Mouse (Mus musculus) kidney, embryonic 14.5 days (tissue): ENCODE results near the gene Gatad2b. TPM values are rescaled to one million over a fixed set of nuclear protein-coding genes. Genes with fewer than 3 reads are reported as not detected.

ENCODE experiments used
- ATAC-seq: fragments of 200-750 bp; cut with Nextera tagmentation; 2 replicates; pipeline ENCODE4 v1.8.0; 2017; ENCODE audit warnings: moderate number of reproducible peaks, mild to moderate bottlenecking, moderate TSS enrichment, moderate library complexity; ENCODE audit not compliant: low FRiP score, low TSS enrichment
- H3K27ac ChIP-seq: fragments of 300-500 bp; sonication (generic); 2 replicates; pipeline ENCODE4 v1.5.1; 2014; ENCODE audit warnings: low read depth, mild to moderate bottlenecking, low read length, moderate library complexity, mixed read lengths
- H3K27me3 ChIP-seq: fragments of 300-500 bp; sonication (generic); 2 replicates; pipeline ENCODE4 v1.6.1; 2014; ENCODE audit warnings: mild to moderate bottlenecking, low read length; ENCODE audit not compliant: control insufficient read depth, insufficient read depth
- H3K36me3 ChIP-seq: fragments of 300-500 bp; sonication (generic); 2 replicates; pipeline ENCODE4 v1.6.1; 2014; ENCODE audit warnings: low read length, mixed read lengths; ENCODE audit not compliant: control insufficient read depth, insufficient read depth
- H3K4me1 ChIP-seq: fragments of 300-500 bp; sonication (generic); 2 replicates; pipeline ENCODE4 v1.6.1; 2014; ENCODE audit warnings: low read length, mixed read lengths; ENCODE audit not compliant: control insufficient read depth, insufficient read depth
- H3K4me2 ChIP-seq: fragments of 300-500 bp; sonication (generic); replicated peaks from 2 replicates; pipeline ENCODE4 v1.6.1; 2014; ENCODE audit warnings: low read depth, mild to moderate bottlenecking, low read length
- H3K4me3 ChIP-seq: fragments of 300-500 bp; sonication (generic); 2 replicates; pipeline ENCODE4 v1.5.1; 2014; ENCODE audit warnings: mild to moderate bottlenecking, low read length
- H3K9ac ChIP-seq: fragments of 300-500 bp; sonication (generic); 2 replicates; pipeline ENCODE4 v1.6.1; 2014; ENCODE audit warnings: low read depth, mild to moderate bottlenecking, low read length, moderate library complexity
- H3K9me3 ChIP-seq: fragments of 300-500 bp; sonication (generic); 2 replicates; pipeline ENCODE4 v1.6.1; 2016; ENCODE audit warnings: low read length; ENCODE audit not compliant: control insufficient read depth
- WGBS: fragments of 180-500 bp; shearing (Covaris S2); extraction: QIAGEN DNeasy Blood & Tissue Kit; methylation state at CpG from one replicate; pipeline ENCODE4 v1.1.7; 2014; 5-methylcytosine and 5-hydroxymethylcytosine counted together
- polyA plus RNA-seq: library from polyadenylated mRNA; unstranded; fragments of >200 nt; fragmentation: Nextera tagmentation; extraction: Ambion mirVana; gene quantifications from 2 replicates; pipeline ENCODE4 v1.2.1, GENCODE M21; 2014

The Gatad2b gene
- polyA plus RNA-seq, 1 experiment from 2014 or later: 24.5 TPM

DNA sequence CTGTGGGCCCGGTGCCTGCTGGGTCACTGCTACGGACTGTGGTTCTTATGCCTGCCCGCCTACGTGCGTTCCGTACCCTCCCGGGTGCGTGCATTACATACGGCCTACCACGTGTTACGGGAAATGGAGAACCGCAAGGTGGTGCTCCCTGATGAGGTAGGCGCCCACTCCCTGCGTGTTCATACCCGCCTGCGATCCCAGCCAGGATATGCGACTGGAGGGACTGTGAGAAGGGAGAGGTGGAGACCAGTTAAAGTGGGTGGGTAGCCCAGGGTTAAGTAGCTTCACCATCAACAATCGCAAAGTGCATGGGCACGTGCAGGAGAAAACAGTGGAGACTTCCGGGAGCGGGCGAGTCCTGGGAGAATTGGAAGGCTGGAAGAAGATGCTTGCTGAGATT is 19.1 kb upstream of the Gatad2b start:
- no peaks in the 10 kb centered on the region for H3K4me1 ChIP-seq
- no peaks in the 10 kb centered on the region for H3K27me3 ChIP-seq
- H3K27ac ChIP-seq: no peak overlapping the region
- WGBS: 94% methylated on average over 22 of the region's 22 CpGs
- no peak for ATAC-seq
- H3K36me3 ChIP-seq: peaks cover 31% of the 10 kb centered on the region
- H3K9ac ChIP-seq: no peak overlapping the region
- H3K4me2 ChIP-seq: no peak overlapping the region
- no peaks in the 10 kb centered on the region for H3K9me3 ChIP-seq
- no peak overlapping the region for H3K4me3 ChIP-seq

GRCm38 (mm10) chr3:90275286-90275685 is 17.7 kb upstream of the Gatad2b start:
- no peaks in the 10 kb centered on the region for H3K4me1 ChIP-seq
- WGBS: 89% methylated on average over 11 of the region's 11 CpGs
- no peaks in the 10 kb centered on the region for H3K27me3 ChIP-seq
- peaks cover 46% of the 10 kb centered on the region for H3K36me3 ChIP-seq
- no peak overlapping the region for H3K9ac ChIP-seq
- H3K27ac ChIP-seq: no peak overlapping the region
- no peak for ATAC-seq
- no peak overlapping the region for H3K4me3 ChIP-seq
- H3K4me2 ChIP-seq: no peak overlapping the region
- H3K9me3 ChIP-seq: no peaks in the 10 kb centered on the region

DNA sequence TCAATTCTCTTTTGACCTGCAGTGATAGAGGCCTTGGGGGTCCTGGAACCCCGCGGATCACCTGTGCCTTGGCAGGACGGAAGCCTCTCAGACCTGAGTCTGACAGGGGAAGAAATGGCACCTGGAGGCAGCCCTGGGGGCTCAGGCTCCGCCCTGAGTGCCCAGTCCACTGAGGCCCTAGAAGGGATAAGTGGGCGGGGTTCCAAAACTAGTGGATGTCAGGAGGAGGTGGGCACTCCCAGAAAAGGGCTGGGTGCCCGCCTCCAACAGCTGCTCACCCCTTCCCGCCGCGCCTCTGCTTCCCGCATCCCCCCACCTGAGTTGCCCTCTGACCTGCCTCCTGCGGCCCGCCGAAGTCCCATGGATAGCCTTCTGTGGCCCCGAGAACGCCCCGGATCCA is 16.1 kb upstream of the Gatad2b start:
- no peak for ATAC-seq
- H3K36me3 ChIP-seq: peaks cover 46% of the 10 kb centered on the region

DNA sequence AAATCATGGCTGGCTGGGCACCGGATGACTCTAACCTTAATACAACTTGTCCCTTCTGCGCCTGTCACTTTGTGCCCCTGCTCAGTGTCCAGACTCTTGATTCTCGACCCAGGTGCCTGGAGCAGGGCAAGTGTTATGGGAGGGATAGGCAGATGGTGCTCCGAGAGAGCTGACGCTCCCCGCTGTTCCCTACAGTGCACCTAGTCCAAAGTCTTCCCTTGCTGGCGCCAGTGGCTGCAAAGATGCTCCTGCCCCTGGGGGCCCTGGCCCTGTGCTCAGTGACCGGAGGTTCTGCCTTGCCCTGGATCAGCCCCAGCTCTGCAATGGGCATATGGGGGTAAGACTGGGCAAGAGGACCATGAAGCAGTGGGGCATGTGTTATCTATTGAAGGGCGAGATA is 15.2 kb upstream of the Gatad2b start:
- 92% methylated on average over 9 of the region's 9 CpGs for WGBS
- H3K9ac ChIP-seq: no peak overlapping the region
- no peaks in the 10 kb centered on the region for H3K4me1 ChIP-seq
- H3K9me3 ChIP-seq: no peaks in the 10 kb centered on the region
- H3K27ac ChIP-seq: no peak overlapping the region
- H3K36me3 ChIP-seq: peaks cover 44% of the 10 kb centered on the region
- no peak overlapping the region for H3K4me3 ChIP-seq
- H3K27me3 ChIP-seq: no peaks in the 10 kb centered on the region
- no peak for ATAC-seq
- H3K4me2 ChIP-seq: no peak overlapping the region

More for the DNA sequence above, 16.1 kb upstream of the Gatad2b start:
- Histone ChIP-seq H3K27me3 (no peaks in the 10 kb centered on the region), H3K27ac (no peak overlapping the region), H3K4me3 (no peak overlapping the region), H3K4me1 (no peaks in the 10 kb centered on the region), H3K4me2 (no peak overlapping the region), H3K9me3 (no peaks in the 10 kb centered on the region), H3K9ac (no peak overlapping the region)
- 54% methylated on average over 16 of the region's 16 CpGs for WGBS

DNA sequence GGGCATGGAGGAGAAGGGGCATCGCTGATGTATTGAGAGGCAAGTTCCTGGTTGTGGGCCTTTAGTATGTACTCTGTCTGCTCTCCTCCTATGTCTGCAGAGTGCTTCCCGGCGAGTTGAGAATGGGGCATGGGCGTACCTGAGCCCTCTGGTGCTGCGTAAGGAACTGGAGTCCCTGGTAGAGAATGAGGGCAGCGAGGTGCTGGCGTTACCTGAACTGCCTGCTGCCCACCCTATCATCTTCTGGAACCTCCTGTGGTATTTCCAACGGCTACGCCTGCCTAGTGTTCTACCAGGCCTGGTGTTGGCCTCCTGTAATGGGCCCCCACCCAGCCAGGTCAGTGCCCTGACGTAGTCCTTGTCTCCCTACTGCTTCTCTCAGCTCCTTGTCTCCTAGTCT is 14.8 kb upstream of the Gatad2b start:
- Histone ChIP-seq H3K9me3 (no peaks in the 10 kb centered on the region), H3K27ac (no peak overlapping the region), H3K27me3 (no peaks in the 10 kb centered on the region), H3K4me2 (no peak overlapping the region), H3K9ac (no peak overlapping the region), H3K36me3 (peaks cover 42% of the 10 kb centered on the region), H3K4me1 (no peaks in the 10 kb centered on the region), H3K4me3 (no peak overlapping the region)
- no peak for ATAC-seq
- WGBS: 97% methylated on average over 10 of the region's 10 CpGs

- no peaks in the 10 kb centered on the region for H3K9me3 ChIP-seq
- H3K4me1 ChIP-seq: no peaks in the 10 kb centered on the region
- WGBS: 92% methylated on average over 9 of the region's 9 CpGs
- peaks cover 32% of the 10 kb centered on the region; the same call in 1 of the 2 replicates for H3K36me3 ChIP-seq
- H3K27me3 ChIP-seq: no peaks in the 10 kb centered on the region
- no peak for ATAC-seq
- no peak overlapping the region for H3K4me2 ChIP-seq
- no peak overlapping the region for H3K4me3 ChIP-seq
- no peak overlapping the region for H3K27ac ChIP-seq
- H3K9ac ChIP-seq: no peak overlapping the region
Measured at GRCm38 (mm10) chr3:90279216-90279615, 13.8 kb upstream of the Gatad2b start.

GRCm38 (mm10) chr3:90279743-90280142 is 13.2 kb upstream of the Gatad2b start:
- WGBS: 95% methylated on average over 7 of the region's 7 CpGs
- peaks cover 32% of the 10 kb centered on the region; the same call in 1 of the 2 replicates for H3K36me3 ChIP-seq

GRCm38 (mm10) chr3:90280708-90281107 is 12.3 kb upstream of the Gatad2b start:
- H3K4me3 ChIP-seq: no peak overlapping the region
- no peak overlapping the region for H3K9ac ChIP-seq
- no peak overlapping the region for H3K4me2 ChIP-seq
- no peaks in the 10 kb centered on the region for H3K27me3 ChIP-seq
- no peaks in the 10 kb centered on the region for H3K9me3 ChIP-seq
- H3K4me1 ChIP-seq: no peaks in the 10 kb centered on the region
- no peak for ATAC-seq
- H3K27ac ChIP-seq: no peak overlapping the region
- 94% methylated on average over 9 of the region's 9 CpGs for WGBS
- peaks cover 32% of the 10 kb centered on the region; the same call in 1 of the 2 replicates for H3K36me3 ChIP-seq

More at GRCm38 (mm10) chr3:90279743-90280142, 13.2 kb upstream of the Gatad2b start:
- H3K4me2 ChIP-seq: no peak overlapping the region
- no peaks in the 10 kb centered on the region for H3K27me3 ChIP-seq
- no peak overlapping the region for H3K4me3 ChIP-seq
- H3K27ac ChIP-seq: no peak overlapping the region
- ATAC-seq: no peak
- no peak overlapping the region for H3K9ac ChIP-seq
- no peaks in the 10 kb centered on the region for H3K4me1 ChIP-seq
- H3K9me3 ChIP-seq: no peaks in the 10 kb centered on the region

- H3K36me3 ChIP-seq: peaks cover 17% of the 10 kb centered on the region; the same call in 1 of the 2 replicates
- no peak overlapping the region for H3K9ac ChIP-seq
- no peaks in the 10 kb centered on the region for H3K4me1 ChIP-seq
- H3K27me3 ChIP-seq: no peaks in the 10 kb centered on the region
- ATAC-seq: no peak
- 98% methylated on average over 2 of the region's 2 CpGs for WGBS
- no peak overlapping the region for H3K4me3 ChIP-seq
- no peaks in the 10 kb centered on the region for H3K9me3 ChIP-seq
- H3K4me2 ChIP-seq: no peak overlapping the region
- H3K27ac ChIP-seq: no peak overlapping the region
Measured at GRCm38 (mm10) chr3:90284150-90284549, 8.8 kb upstream of the Gatad2b start.
